Mouse (Mus musculus): ENCODE measurements around the gene Olfr985. TPM values are rescaled to one million over a fixed set of nuclear protein-coding genes. Genes with fewer than 3 reads are reported as not detected.

The Olfr985 gene
- total RNA-seq (2017): not detected in 2 replicates

GRCm38 (mm10) chr9:40130084-40130483 lies at the start of gene Olfr985:
Gene Olfr985 (minus strand): TSS chr9:40130184.
- ATAC-seq (ENCODE audit: extremely low read depth, insufficient number of reproducible peaks, low FRiP score, poor library complexity, severe bottlenecking): no peak

DNA sequence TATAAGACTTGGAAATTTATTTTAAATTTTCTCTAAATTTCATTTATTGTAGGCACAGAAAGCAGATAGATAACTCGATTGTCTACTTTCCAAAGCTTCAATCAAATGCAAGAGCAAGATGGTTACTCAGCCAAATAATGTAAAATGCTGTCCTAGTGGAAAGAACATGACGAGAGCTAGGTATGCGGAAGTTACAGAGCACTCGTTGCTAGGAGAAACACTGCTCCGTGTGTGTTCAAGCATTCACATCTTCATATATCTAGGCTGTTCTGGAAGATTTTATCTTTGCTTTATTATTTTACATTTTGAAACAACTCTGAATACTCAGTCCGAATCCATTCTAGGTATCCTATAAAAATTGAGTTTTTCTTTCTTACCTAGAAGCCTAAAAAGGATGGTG lies 47.0 kb upstream of the Olfr985 start:
- ATAC-seq (ENCODE audit: extremely low read depth, insufficient number of reproducible peaks, low FRiP score, poor library complexity, severe bottlenecking): no peak

- ATAC-seq (ENCODE audit: extremely low read depth, insufficient number of reproducible peaks, low FRiP score, poor library complexity, severe bottlenecking): no peak
Observed at GRCm38 (mm10) chr9:40166446-40166845, 36.5 kb upstream of the Olfr985 start.

DNA sequence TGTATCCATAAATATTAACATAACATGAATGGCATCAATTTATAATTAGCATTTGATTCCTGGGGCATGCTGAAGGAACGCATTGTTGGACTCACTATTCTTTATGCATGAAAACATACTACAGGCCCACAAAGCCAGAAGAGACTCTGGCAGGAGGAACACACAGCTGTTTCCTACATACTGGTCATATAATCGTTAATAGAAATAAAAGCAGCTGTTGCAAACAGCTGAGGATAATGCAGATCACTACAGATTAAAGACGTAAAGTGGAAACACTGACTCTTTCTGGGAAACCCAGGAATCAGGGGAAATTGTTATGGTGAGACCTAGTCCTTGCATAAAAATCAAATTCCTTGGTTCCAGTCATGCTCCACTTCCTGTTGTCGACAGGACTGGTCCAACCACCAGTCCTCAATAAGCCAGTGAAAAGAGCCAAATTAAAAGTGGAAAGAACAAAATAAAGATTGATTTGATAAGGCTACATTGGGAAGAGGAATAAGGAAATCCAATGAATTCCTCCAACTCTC lies 25.2 kb upstream of the Olfr985 start:
- ATAC-seq (ENCODE audit: extremely low read depth, insufficient number of reproducible peaks, low FRiP score, poor library complexity, severe bottlenecking): no peak

- ATAC-seq (ENCODE audit: extremely low read depth, insufficient number of reproducible peaks, low FRiP score, poor library complexity, severe bottlenecking): no peak
Observed at GRCm38 (mm10) chr9:40141544-40141943, 11.6 kb upstream of the Olfr985 start.

- ATAC-seq (ENCODE audit: extremely low read depth, insufficient number of reproducible peaks, low FRiP score, poor library complexity, severe bottlenecking): no peak
Observed at GRCm38 (mm10) chr9:40139484-40139883, 9.5 kb upstream of the Olfr985 start.

- no peak for ATAC-seq (ENCODE audit: extremely low read depth, insufficient number of reproducible peaks, low FRiP score, poor library complexity, severe bottlenecking)
Observed at GRCm38 (mm10) chr9:40136987-40137688, 7.2 kb upstream of the Olfr985 start.

- ATAC-seq (ENCODE audit: extremely low read depth, insufficient number of reproducible peaks, low FRiP score, poor library complexity, severe bottlenecking): no peak
Observed at GRCm38 (mm10) chr9:40130556-40130955, 572 bp upstream of the Olfr985 start.

DNA sequence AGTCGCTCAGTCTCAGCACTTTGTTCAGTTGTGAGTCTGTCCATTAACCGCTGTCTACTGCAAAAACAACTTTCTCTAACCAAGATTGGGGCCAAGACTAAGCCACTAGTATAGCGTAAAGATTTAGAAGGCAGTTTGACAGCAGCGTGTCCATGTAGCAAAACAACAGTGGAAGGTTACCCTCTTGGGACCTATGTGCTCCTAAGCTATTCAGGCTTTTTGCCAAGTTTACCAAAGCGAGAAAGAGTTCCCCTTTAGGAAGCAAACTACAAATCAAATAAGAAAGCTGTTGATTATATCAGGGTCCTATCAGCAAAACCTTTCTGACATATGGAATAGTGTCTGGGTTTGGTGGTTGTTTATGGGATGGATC lies 12.7 kb downstream of the Olfr985 start:
- ATAC-seq (ENCODE audit: extremely low read depth, insufficient number of reproducible peaks, low FRiP score, poor library complexity, severe bottlenecking): no peak

GRCm38 (mm10) chr9:40116645-40117286 lies 13.2 kb downstream of the Olfr985 start:
- ATAC-seq (ENCODE audit: extremely low read depth, insufficient number of reproducible peaks, low FRiP score, poor library complexity, severe bottlenecking): no peak

GRCm38 (mm10) chr9:40114106-40114505 lies 15.9 kb downstream of the Olfr985 start, which contains the start of gene Olfr984:
Gene Olfr984 (minus strand): TSS chr9:40114206.
- ATAC-seq (ENCODE audit: extremely low read depth, insufficient number of reproducible peaks, low FRiP score, poor library complexity, severe bottlenecking): no peak

GRCm38 (mm10) chr9:40094769-40095168 lies 35.2 kb downstream of the Olfr985 start:
- ATAC-seq (ENCODE audit: extremely low read depth, insufficient number of reproducible peaks, low FRiP score, poor library complexity, severe bottlenecking): no peak

- no peak for ATAC-seq (ENCODE audit: extremely low read depth, insufficient number of reproducible peaks, low FRiP score, poor library complexity, severe bottlenecking)
Observed at GRCm38 (mm10) chr9:40093495-40093894, 36.5 kb downstream of the Olfr985 start, which contains the start of gene Olfr983. Gene Olfr983 (minus strand): TSS chr9:40093595.

Other genes starting within 250 kb of the Olfr985 start
- gene Olfr229, start 222.8 kb downstream of the Olfr985 start, total RNA-seq (2017): not detected in 2 replicates
- 0.12 TPM in 1 of 2 replicates, not detected in the other for gene Olfr974, start 192.7 kb downstream of the Olfr985 start, total RNA-seq (2017)
- gene Olfr975, start 178.1 kb downstream of the Olfr985 start, total RNA-seq (2017): not detected in 2 replicates
- not detected in 2 replicates for gene Olfr976, start 169.1 kb downstream of the Olfr985 start, total RNA-seq (2017)
- gene Olfr978, start 138.1 kb downstream of the Olfr985 start, total RNA-seq (2017): not detected in 2 replicates
- gene Olfr979, start 126.7 kb downstream of the Olfr985 start, total RNA-seq (2017): not detected in 2 replicates
- gene Olfr980, start 120.6 kb downstream of the Olfr985 start, total RNA-seq (2017): not detected in 2 replicates
- gene Olfr981, start 108.7 kb downstream of the Olfr985 start, total RNA-seq (2017): not detected in 2 replicates
- gene Olfr982, start 56.4 kb downstream of the Olfr985 start, total RNA-seq (2017): not detected in 2 replicates
- not detected in 2 replicates for gene Olfr983, start 36.6 kb downstream of the Olfr985 start, total RNA-seq (2017)
- 0.25 TPM in 1 of 2 replicates, not detected in the other for gene Olfr984, start 16.0 kb downstream of the Olfr985 start, total RNA-seq (2017)
- gene Tmem225, start 17.9 kb upstream of the Olfr985 start, total RNA-seq (2017): not detected in 2 replicates
- gene Olfr986, start 50.7 kb upstream of the Olfr985 start, total RNA-seq (2017): not detected in 2 replicates
- 0.98 and 1.3 TPM in 2 replicates for gene Zfp202, start 62.1 kb upstream of the Olfr985 start, total RNA-seq (2017)
- gene Scn3b, start 139.0 kb upstream of the Olfr985 start, total RNA-seq (2017): not detected in 2 replicates

Measured in neutrophil, adult 5-6 weeks (primary cell).